Mouse (Mus musculus): ENCODE data around the gene Herc3.

The Herc3 gene

DNA sequence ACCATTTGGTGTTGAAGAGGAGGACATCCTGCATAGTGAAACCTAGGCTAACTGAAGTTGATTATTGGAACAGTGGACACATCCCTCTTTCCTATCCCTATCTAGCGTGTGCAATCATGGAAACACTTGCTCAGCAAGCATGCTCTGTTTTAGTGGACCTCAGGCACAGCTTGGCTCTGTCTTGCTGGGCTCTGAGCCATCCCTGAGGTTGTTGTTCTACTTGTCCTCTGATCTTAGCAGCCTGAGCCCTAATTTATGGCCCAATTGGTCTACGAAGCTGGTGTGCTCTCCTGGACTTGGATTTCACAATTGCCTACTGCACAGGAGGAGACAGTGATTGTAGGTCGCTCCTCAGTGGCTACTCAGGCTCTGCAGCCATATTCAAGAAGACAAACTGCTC, 137.0 kb downstream of the Herc3 start:
- DNase-seq (ENCODE audit: low read depth, low spot score) = no peak
